Mouse (Mus musculus): ENCODE results near the gene Hnf4a.

Gene Hnf4a

DNA sequence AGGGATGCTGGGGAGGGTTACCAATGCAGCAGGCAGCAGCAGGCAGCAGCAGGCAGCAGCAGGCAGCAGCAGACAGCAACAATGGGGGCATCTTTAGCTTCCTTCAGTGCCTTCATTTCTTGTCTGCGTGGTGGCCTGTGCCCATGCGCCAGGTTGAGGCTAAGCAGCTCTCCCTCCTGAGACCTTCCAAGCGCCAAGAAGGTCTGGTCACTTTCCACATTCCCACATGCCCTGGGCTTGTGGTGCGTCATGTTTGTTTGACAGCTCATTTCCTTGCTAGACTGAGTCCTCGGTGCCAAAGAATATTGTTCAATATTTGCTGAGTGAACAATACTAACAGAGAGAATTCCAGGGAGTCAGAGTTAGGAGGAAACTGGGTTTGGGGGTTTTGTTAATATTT is 12.6 kb upstream of the Hnf4a start:
- peaks cover 55% of the 10 kb centered on the region for H3K4me1 ChIP-seq (replicated peaks; ENCODE audit: low read depth, low read length)

GRCm38 (mm10) chr2:163494456-163494855 is 12.2 kb upstream of the Hnf4a start:
- Histone ChIP-seq H3K4me1 (replicated peaks; ENCODE audit: low read depth, low read length) (peaks cover 58% of the 10 kb centered on the region), H3K4me3 (replicated peaks; ENCODE audit: low read length) (no peak overlapping the region), H3K27me3 (ENCODE audit: insufficient read depth, low read length) (0 out of 2 replicates have a peak, but pooled peaks cover 7% of the 10 kb centered on the region), H3K9me3 (ENCODE audit: low read length) (no peaks in the 10 kb centered on the region; the same call in 1 of the 2 replicates), H3K36me3 (ENCODE audit: insufficient read depth, low read length) (no peaks in the 10 kb centered on the region)
- no peak for TF ChIP-seq POU5F1 (IDR thresholded peaks at IDR 0.05; ENCODE audit: borderline replicate concordance, low read length)
- TF ChIP-seq NANOG (IDR thresholded peaks at IDR 0.05; ENCODE audit: borderline replicate concordance, low read length), result no peak
- no peak for TF ChIP-seq CTCF (conservative IDR thresholded peaks at IDR 0.05; ENCODE audit: low read length)

More for the DNA sequence above, 12.6 kb upstream of the Hnf4a start:
- H3K36me3 ChIP-seq (ENCODE audit: insufficient read depth, low read length), result no peaks in the 10 kb centered on the region
- TF ChIP-seq POU5F1 (IDR thresholded peaks at IDR 0.05; ENCODE audit: borderline replicate concordance, low read length), result no peak
- TF ChIP-seq CTCF (conservative IDR thresholded peaks at IDR 0.05; ENCODE audit: low read length), result no peak
- TF ChIP-seq NANOG (IDR thresholded peaks at IDR 0.05; ENCODE audit: borderline replicate concordance, low read length), result no peak
- no peaks in the 10 kb centered on the region; the same call in 1 of the 2 replicates for H3K9me3 ChIP-seq (ENCODE audit: low read length)
- no peak overlapping the region; the same call in 1 of the 2 replicates for H3K4me3 ChIP-seq (replicated peaks; ENCODE audit: low read length)
- H3K27me3 ChIP-seq (ENCODE audit: insufficient read depth, low read length), result 0 out of 2 replicates have a peak, but pooled peaks cover 7% of the 10 kb centered on the region

GRCm38 (mm10) chr2:163502219-163502618 is 4.4 kb upstream of the Hnf4a start:
- Histone ChIP-seq H3K9me3 (ENCODE audit: low read length) (no peaks in the 10 kb centered on the region; the same call in 1 of the 2 replicates), H3K36me3 (ENCODE audit: insufficient read depth, low read length) (no peaks in the 10 kb centered on the region), H3K4me3 (replicated peaks; ENCODE audit: low read length) (no peak overlapping the region), H3K27me3 (ENCODE audit: insufficient read depth, low read length) (no peaks in the 10 kb centered on the region), H3K4me1 (replicated peaks; ENCODE audit: low read depth, low read length) (peaks cover 44% of the 10 kb centered on the region)
- TF ChIP-seq NANOG (IDR thresholded peaks at IDR 0.05; ENCODE audit: borderline replicate concordance, low read length), result no peak
- no peak for TF ChIP-seq POU5F1 (IDR thresholded peaks at IDR 0.05; ENCODE audit: borderline replicate concordance, low read length)
- no peak for TF ChIP-seq CTCF (conservative IDR thresholded peaks at IDR 0.05; ENCODE audit: low read length)

DNA sequence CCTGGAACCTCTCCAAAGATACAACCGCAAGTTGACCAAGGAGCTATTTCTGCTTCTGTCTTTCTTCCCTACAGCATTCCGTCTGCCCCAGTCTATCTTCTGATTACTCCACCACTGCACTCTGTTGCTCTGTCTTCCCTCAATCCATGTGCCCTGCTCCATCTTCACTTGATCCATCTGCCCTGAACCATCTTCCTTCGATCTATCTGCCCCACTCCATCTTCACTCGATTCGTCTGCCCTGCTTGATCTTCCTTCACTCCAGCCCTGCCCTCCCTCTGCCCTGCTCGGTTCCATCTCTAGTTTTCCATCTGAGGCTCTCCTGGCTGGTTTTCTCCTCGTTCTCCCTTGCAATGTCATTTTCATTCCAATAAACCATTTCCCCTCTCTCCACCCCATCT is 3.4 kb upstream of the Hnf4a start:
- H3K27me3 ChIP-seq (ENCODE audit: insufficient read depth, low read length), result no peaks in the 10 kb centered on the region
- H3K4me1 ChIP-seq (replicated peaks; ENCODE audit: low read depth, low read length), result peaks cover 44% of the 10 kb centered on the region
- no peak overlapping the region; the same call in 1 of the 2 replicates for H3K4me3 ChIP-seq (replicated peaks; ENCODE audit: low read length)
- H3K36me3 ChIP-seq (ENCODE audit: insufficient read depth, low read length), result no peaks in the 10 kb centered on the region
- no peaks in the 10 kb centered on the region for H3K9me3 ChIP-seq (ENCODE audit: low read length)
- TF ChIP-seq POU5F1 (IDR thresholded peaks at IDR 0.05; ENCODE audit: borderline replicate concordance, low read length) (no peak), NANOG (IDR thresholded peaks at IDR 0.05; ENCODE audit: borderline replicate concordance, low read length) (no peak), CTCF (conservative IDR thresholded peaks at IDR 0.05; ENCODE audit: low read length) (no peak)

GRCm38 (mm10) chr2:163525761-163526243 is 19.2 kb downstream of the Hnf4a start:
- H3K27me3 ChIP-seq (ENCODE audit: insufficient read depth, low read length), result no peaks in the 10 kb centered on the region
- no peak for TF ChIP-seq POU5F1 (IDR thresholded peaks at IDR 0.05; ENCODE audit: borderline replicate concordance, low read length)
- H3K9me3 ChIP-seq (ENCODE audit: low read length), result no peaks in the 10 kb centered on the region
- H3K36me3 ChIP-seq (ENCODE audit: insufficient read depth, low read length), result no peaks in the 10 kb centered on the region
- peaks cover 10% of the 10 kb centered on the region for H3K4me1 ChIP-seq (replicated peaks; ENCODE audit: low read depth, low read length)
- no peak overlapping the region for H3K4me3 ChIP-seq (replicated peaks; ENCODE audit: low read length)

GRCm38 (mm10) chr2:163527497-163527896 is 20.9 kb downstream of the Hnf4a start:
- Histone ChIP-seq H3K36me3 (ENCODE audit: insufficient read depth, low read length) (no peaks in the 10 kb centered on the region), H3K9me3 (ENCODE audit: low read length) (no peaks in the 10 kb centered on the region), H3K4me3 (replicated peaks; ENCODE audit: low read length) (no peak overlapping the region), H3K4me1 (replicated peaks; ENCODE audit: low read depth, low read length) (peaks cover 15% of the 10 kb centered on the region), H3K27me3 (ENCODE audit: insufficient read depth, low read length) (0 out of 2 replicates have a peak, but pooled peaks cover 2% of the 10 kb centered on the region)
- TF ChIP-seq NANOG (IDR thresholded peaks at IDR 0.05; ENCODE audit: borderline replicate concordance, low read length), result no peak
- TF ChIP-seq POU5F1 (IDR thresholded peaks at IDR 0.05; ENCODE audit: borderline replicate concordance, low read length), result no peak
- no peak for TF ChIP-seq CTCF (conservative IDR thresholded peaks at IDR 0.05; ENCODE audit: low read length)

DNA sequence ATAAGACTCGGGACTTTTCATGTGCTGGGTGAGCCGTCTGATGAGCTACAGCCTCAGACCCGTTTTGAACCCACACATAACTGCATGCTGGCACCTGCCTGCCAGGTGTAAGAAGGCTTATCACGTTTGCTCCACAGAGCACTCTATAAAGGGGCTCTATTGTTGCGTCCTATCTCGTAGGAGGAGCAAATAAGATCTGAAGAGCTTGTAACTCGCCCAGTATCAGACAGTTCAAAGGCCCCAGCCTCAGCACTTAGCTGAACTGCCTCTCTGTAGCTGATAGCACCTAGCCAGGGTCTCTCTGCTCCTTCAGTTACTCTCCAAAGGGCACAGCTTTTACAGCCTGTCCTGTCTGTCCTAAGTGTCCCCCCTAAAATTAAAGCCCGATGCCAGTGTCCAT is 23.8 kb downstream of the Hnf4a start:
- peaks cover 12% of the 10 kb centered on the region for H3K27me3 ChIP-seq (ENCODE audit: insufficient read depth, low read length)
- H3K36me3 ChIP-seq (ENCODE audit: insufficient read depth, low read length), result no peaks in the 10 kb centered on the region
- no peaks in the 10 kb centered on the region for H3K9me3 ChIP-seq (ENCODE audit: low read length)
- H3K4me3 ChIP-seq (replicated peaks; ENCODE audit: low read length), result no peak overlapping the region
- TF ChIP-seq NANOG (IDR thresholded peaks at IDR 0.05; ENCODE audit: borderline replicate concordance, low read length), result no peak
- TF ChIP-seq CTCF (conservative IDR thresholded peaks at IDR 0.05; ENCODE audit: low read length), result no peak
- no peak for TF ChIP-seq POU5F1 (IDR thresholded peaks at IDR 0.05; ENCODE audit: borderline replicate concordance, low read length)
- peaks cover 18% of the 10 kb centered on the region for H3K4me1 ChIP-seq (replicated peaks; ENCODE audit: low read depth, low read length)

GRCm38 (mm10) chr2:163531917-163532316 is 25.3 kb downstream of the Hnf4a start:
- Histone ChIP-seq H3K4me1 (replicated peaks; ENCODE audit: low read depth, low read length) (peaks cover 12% of the 10 kb centered on the region), H3K27me3 (ENCODE audit: insufficient read depth, low read length) (peaks cover 24% of the 10 kb centered on the region), H3K9me3 (ENCODE audit: low read length) (no peaks in the 10 kb centered on the region), H3K36me3 (ENCODE audit: insufficient read depth, low read length) (no peaks in the 10 kb centered on the region), H3K4me3 (replicated peaks; ENCODE audit: low read length) (no peak overlapping the region)
- TF ChIP-seq NANOG (IDR thresholded peaks at IDR 0.05; ENCODE audit: borderline replicate concordance, low read length) (no peak), POU5F1 (IDR thresholded peaks at IDR 0.05; ENCODE audit: borderline replicate concordance, low read length) (no peak), CTCF (conservative IDR thresholded peaks at IDR 0.05; ENCODE audit: low read length) (peak; percentile 80)

DNA sequence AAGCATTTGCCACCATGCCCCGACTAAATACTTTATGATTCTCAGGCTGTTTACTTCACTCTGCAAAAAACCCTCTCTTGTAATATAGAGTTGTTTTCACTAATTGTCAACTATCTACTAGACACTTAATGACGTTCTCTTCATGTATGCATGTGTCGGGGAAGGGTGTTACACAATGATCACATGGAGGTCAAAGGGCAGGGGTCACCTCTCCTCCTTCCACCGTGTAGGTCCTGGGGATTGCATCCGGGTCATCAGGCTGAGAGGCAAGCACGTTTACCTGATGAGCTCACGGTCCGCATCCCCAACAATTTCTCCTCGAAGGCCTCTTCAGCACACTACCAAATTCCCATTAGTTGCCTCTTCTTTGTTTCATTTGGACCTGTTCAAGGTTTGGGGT is 26.6 kb downstream of the Hnf4a start:
- H3K27me3 ChIP-seq (ENCODE audit: insufficient read depth, low read length), result peaks cover 24% of the 10 kb centered on the region
- TF ChIP-seq POU5F1 (IDR thresholded peaks at IDR 0.05; ENCODE audit: borderline replicate concordance, low read length) (no peak), NANOG (IDR thresholded peaks at IDR 0.05; ENCODE audit: borderline replicate concordance, low read length) (no peak), CTCF (conservative IDR thresholded peaks at IDR 0.05; ENCODE audit: low read length) (no peak)
- no peaks in the 10 kb centered on the region for H3K36me3 ChIP-seq (ENCODE audit: insufficient read depth, low read length)
- H3K4me3 ChIP-seq (replicated peaks; ENCODE audit: low read length), result no peak overlapping the region
- H3K4me1 ChIP-seq (replicated peaks; ENCODE audit: low read depth, low read length), result peaks cover 8% of the 10 kb centered on the region
- H3K9me3 ChIP-seq (ENCODE audit: low read length), result no peaks in the 10 kb centered on the region
